Mouse (Mus musculus): ENCODE data around the gene Izumo3. TPM values are rescaled to one million over a fixed set of nuclear protein-coding genes. Genes with fewer than 3 reads are reported as not detected.

Gene Izumo3
- total and polyA plus RNA-seq, 3 experiments, result not detected

DNA sequence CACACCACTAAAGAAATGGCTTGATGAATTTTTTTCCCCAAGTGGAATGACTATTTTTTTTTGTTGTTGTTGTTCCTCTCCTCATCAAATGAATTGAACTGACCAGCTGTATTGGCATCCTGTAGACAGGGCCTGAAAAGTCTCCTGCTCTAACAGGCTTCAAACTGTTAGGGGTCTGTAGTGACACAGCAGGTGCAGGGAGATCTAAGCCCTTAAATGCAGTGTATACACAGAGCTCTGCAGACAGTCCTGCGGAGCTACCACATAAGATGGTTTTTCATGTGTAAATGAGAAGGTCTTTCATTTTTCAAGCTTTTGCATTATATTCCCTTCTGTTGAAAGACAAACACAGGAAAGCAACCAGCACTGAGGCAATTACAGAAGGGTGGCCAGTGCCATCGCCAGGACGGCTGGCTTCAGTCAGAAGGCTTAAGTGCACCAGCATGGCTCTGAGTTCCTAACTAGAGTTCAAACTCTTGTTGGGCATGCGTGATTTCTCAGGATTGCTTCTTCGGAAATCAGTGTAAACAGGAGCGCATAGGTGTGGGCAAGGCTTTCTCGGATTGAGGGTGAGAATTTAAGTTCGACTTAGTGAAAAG, 35.5 kb downstream of the Izumo3 start:
- Histone ChIP-seq H3K27ac (ENCODE audit: control insufficient read depth, low read depth, low read length) (no peak overlapping the region), H3K36me3 (ENCODE audit: control insufficient read depth in 1 of 2, insufficient read depth in 2 of 2, low read length in 2 of 2) (no peaks in the 10 kb centered on the region), H3K9ac (ENCODE audit: control insufficient read depth, low read depth, low read length, poor library complexity, severe bottlenecking) (no peak overlapping the region), H3K27me3 (ENCODE audit: control insufficient read depth in 1 of 2, insufficient read depth in 2 of 2, low read length in 2 of 2) (no peaks in the 10 kb centered on the region), H3K79me2 (ENCODE audit: control insufficient read depth, insufficient read depth, low read length, poor library complexity) (no peaks in the 10 kb centered on the region), H3K4me1 (ENCODE audit: control insufficient read depth in 1 of 2, insufficient read depth in 2 of 2, low read length in 2 of 2) (no peaks in the 10 kb centered on the region), H3K4me3 (ENCODE audit: control insufficient read depth in 1 of 2, insufficient read depth in 1 of 2, low read depth in 2 of 2, low read length in 2 of 2) (no peak overlapping the region), H3K9me3 (replicated peaks; ENCODE audit: insufficient read depth, low read length) (no peaks in the 10 kb centered on the region)
- no peak for TF ChIP-seq ZNF384 (IDR thresholded peaks at IDR 0.05; ENCODE audit: low read depth, low read length)
- no peak for TF ChIP-seq TAL1 (IDR thresholded peaks at IDR 0.05; ENCODE audit: low read length)
- no peak for TF ChIP-seq EP300 (IDR thresholded peaks at IDR 0.05; ENCODE audit: low read depth in 1 of 2, low read length in 2 of 2)
- TF ChIP-seq TCF12 (IDR thresholded peaks at IDR 0.05; ENCODE audit: low read depth, low read length), result no peak
- no peak for DNase-seq (ENCODE audit: low read depth, low spot score)

DNA sequence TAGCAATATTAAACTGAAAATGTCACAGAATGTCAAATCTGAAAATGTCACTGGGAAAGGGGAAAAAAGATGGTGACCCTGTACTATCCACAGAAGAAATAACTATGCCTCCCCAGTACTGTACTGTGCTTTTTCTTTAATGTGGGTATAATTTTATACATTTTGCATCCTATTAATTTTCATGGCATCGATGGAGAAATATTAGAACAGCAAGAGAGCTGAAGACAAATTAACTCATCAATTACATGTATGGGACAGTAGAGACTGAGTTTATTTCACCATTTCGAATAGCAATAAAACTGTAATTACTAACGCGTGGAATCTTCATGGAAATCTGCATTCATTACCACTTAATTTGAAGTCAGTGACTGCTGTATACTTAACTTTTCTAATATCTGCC, 49.6 kb downstream of the Izumo3 start:
- Histone ChIP-seq H3K36me3 (ENCODE audit: control insufficient read depth in 1 of 2, insufficient read depth in 2 of 2, low read length in 2 of 2) (no peaks in the 10 kb centered on the region), H3K9me3 (replicated peaks; ENCODE audit: insufficient read depth, low read length) (no peaks in the 10 kb centered on the region), H3K4me1 (ENCODE audit: control insufficient read depth in 1 of 2, insufficient read depth in 2 of 2, low read length in 2 of 2) (no peaks in the 10 kb centered on the region), H3K79me2 (ENCODE audit: control insufficient read depth, insufficient read depth, low read length, poor library complexity) (no peaks in the 10 kb centered on the region), H3K27me3 (ENCODE audit: control insufficient read depth in 1 of 2, insufficient read depth in 2 of 2, low read length in 2 of 2) (no peaks in the 10 kb centered on the region), H3K27ac (ENCODE audit: control insufficient read depth, low read depth, low read length) (no peak overlapping the region), H3K9ac (ENCODE audit: control insufficient read depth, low read depth, low read length, poor library complexity, severe bottlenecking) (no peak overlapping the region), H3K4me3 (ENCODE audit: control insufficient read depth in 1 of 2, insufficient read depth in 1 of 2, low read depth in 2 of 2, low read length in 2 of 2) (no peak overlapping the region)
- no peak for DNase-seq (ENCODE audit: low read depth, low spot score)
- TF ChIP-seq USF1 (IDR thresholded peaks at IDR 0.05; ENCODE audit: low read depth, low read length) (no peak), TCF12 (IDR thresholded peaks at IDR 0.05; ENCODE audit: low read depth, low read length) (no peak), CHD2 (IDR thresholded peaks at IDR 0.05; ENCODE audit: low read length) (no peak), MEF2A (IDR thresholded peaks at IDR 0.05; ENCODE audit: extremely low read depth, insufficient replicate concordance, low read depth, low read length, poor library complexity, severe bottlenecking) (no peak), EP300 (IDR thresholded peaks at IDR 0.05; ENCODE audit: low read depth in 1 of 2, low read length in 2 of 2) (no peak), POLR2A (IDR thresholded peaks at IDR 0.05; ENCODE audit: control insufficient read depth in 1 of 2, insufficient read depth in 1 of 2, low read depth in 1 of 2, low read length in 2 of 2, poor library complexity in 1 of 2) (no peak), USF2 (IDR thresholded peaks at IDR 0.05; ENCODE audit: borderline replicate concordance in 1 of 2, insufficient read depth in 1 of 2, low read depth in 1 of 2, low read length in 2 of 2) (no peak), ZKSCAN1 (IDR thresholded peaks at IDR 0.05; ENCODE audit: low read depth, low read length) (no peak), MAZ (IDR thresholded peaks at IDR 0.05; ENCODE audit: low read depth, low read length) (no peak), CHD1 (IDR thresholded peaks at IDR 0.05; ENCODE audit: low read depth, low read length) (no peak), UBTF (IDR thresholded peaks at IDR 0.05; ENCODE audit: borderline replicate concordance, insufficient read depth, low read depth, low read length) (no peak), GABPA (IDR thresholded peaks at IDR 0.05; ENCODE audit: low read depth, low read length) (no peak), MYB (IDR thresholded peaks at IDR 0.05; ENCODE audit: low read depth, low read length) (no peak)

Measured in MEL (cell line).